In the genomic region with DNA sequence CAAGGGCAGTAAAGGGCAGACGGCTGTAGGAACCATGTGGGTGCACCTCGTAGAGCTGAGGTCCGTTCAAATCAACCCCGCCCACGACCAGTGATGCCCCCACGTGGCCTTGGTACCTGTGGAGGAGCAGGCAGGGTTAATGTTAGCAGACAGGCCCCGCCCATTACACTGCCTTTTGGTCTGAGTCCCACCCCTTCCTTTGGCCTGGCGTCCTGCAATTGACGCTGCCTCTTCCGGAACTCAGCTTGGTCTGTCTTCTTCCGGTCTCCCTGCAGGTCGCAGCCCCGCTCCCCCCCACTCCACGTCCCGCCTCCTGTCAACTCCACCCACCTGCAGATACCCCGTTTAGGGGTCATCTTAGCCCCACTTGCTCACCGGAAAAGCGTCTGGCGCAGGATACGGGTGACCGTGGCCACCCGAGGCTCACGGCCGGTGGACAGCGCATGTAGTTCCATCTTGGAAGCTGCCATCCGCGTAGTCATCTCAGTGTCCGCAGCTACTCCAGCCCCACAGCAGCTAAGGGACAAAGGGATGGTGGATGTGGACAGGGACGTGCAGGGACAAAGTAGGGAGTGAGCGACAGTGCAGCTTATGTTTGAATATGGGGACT, we compare ENCODE assay signal across 8 mouse cellular contexts. TPM values are rescaled to one million over a fixed set of nuclear protein-coding genes. Genes with fewer than 3 reads are reported as not detected.
A peak's percentile ranks its signal among the peaks of the same experiment; 100 is the strongest.
DNase-seq lines count a peak whose midpoint lies in the region; ATAC-seq lines count a peak whose summit lies in the region.

No protein-coding gene starts in this region.

- ATAC-seq in hindbrain, embryonic 12.5 days (ENCODE audit: low FRiP score) = peak; percentile 89

- peaks cover 20% of the 10 kb centered on the region for H3K4me1 ChIP-seq in hindbrain, embryonic 12.5 days

- H3K4me2 ChIP-seq in hindbrain, embryonic 12.5 days (replicated peaks) = peak overlapping the region; percentile 91

- H3K36me3 ChIP-seq in hindbrain, embryonic 12.5 days = peaks cover 5% of the 10 kb centered on the region; the same call in 1 of the 2 replicates

- WGBS in hindbrain, embryonic 12.5 days = 1% methylated on average over 30 of the region's 30 CpGs

- H3K27me3 ChIP-seq in hindbrain, embryonic 12.5 days = no peaks in the 10 kb centered on the region

- H3K4me3 ChIP-seq in hindbrain, embryonic 12.5 days = peak overlapping the region; percentile 68

- no peaks in the 10 kb centered on the region for H3K9me3 ChIP-seq in hindbrain, embryonic 12.5 days (replicated peaks)

- peak overlapping the region; percentile 76 for H3K9ac ChIP-seq in hindbrain, embryonic 12.5 days

- H3K27ac ChIP-seq in hindbrain, embryonic 12.5 days = peak overlapping the region; percentile 92

- peak; percentile 89 for DNase-seq in Muller cell, postnatal 12 days (ENCODE audit: inconsistent ontology term)
- DNase-seq in cerebellum, adult 9-11 months = peak; percentile 94
- DNase-seq in frontal cortex, adult 2 months (ENCODE audit: extremely low spot score in 1 of 2, low spot score in 1 of 2) = peak; percentile 85 to 87
- peak; percentile 80 to 88 for DNase-seq in layer of hippocampus, postnatal 14 days (ENCODE audit: low spot score in 2 of 2)
- DNase-seq in lung, postnatal 14 days = peak; percentile 88
- DNase-seq in retina, adult 2 months (ENCODE audit: low read depth, low spot score) = peak; percentile 77
- DNase-seq in thymus, postnatal 36 days = peak; percentile 70 to 78

RNA-seq across cellular contexts. Expression of a gene that starts 1.3 kb away (rescaled TPM):
- 115 and 125 TPM in 2 replicates for polyA plus RNA-seq in frontal cortex, adult 2 months (2012; rRNA removed)
- polyA plus RNA-seq in hindbrain, embryonic 12.5 days (2016; fragmentation: Nextera tagmentation; extraction: Ambion mirVana) = 27.3 and 30.2 TPM in 2 replicates
- 10 to 100 TPM; 62.8 to 71.5 TPM for total RNA-seq in layer of hippocampus, postnatal 14 days (2021)

RNA-seq across cellular contexts. Expression of a gene that starts 3.3 kb away (rescaled TPM):
- polyA plus RNA-seq in frontal cortex, adult 2 months (2012; rRNA removed) = 4.5 and 4.9 TPM in 2 replicates
- polyA plus RNA-seq in hindbrain, embryonic 12.5 days (2016; fragmentation: Nextera tagmentation; extraction: Ambion mirVana) = 2.6 and 2.7 TPM in 2 replicates
- 1 to 10 TPM; 1.2 to 1.3 TPM for total RNA-seq in layer of hippocampus, postnatal 14 days (2021)

RNA-seq across cellular contexts. Expression of a gene that starts 6.2 kb away (rescaled TPM):
- 75.1 and 75.6 TPM in 2 replicates for polyA plus RNA-seq in frontal cortex, adult 2 months (2012; rRNA removed)
- polyA plus RNA-seq in hindbrain, embryonic 12.5 days (2016; fragmentation: Nextera tagmentation; extraction: Ambion mirVana) = 0.57 and 0.79 TPM in 2 replicates
- 10 to 100 TPM; 46.9 to 52.8 TPM for total RNA-seq in layer of hippocampus, postnatal 14 days (2021)

RNA-seq across cellular contexts. Expression of a gene that starts 28.9 kb away (rescaled TPM):
- polyA plus RNA-seq in frontal cortex, adult 2 months (2012; rRNA removed) = 24.9 and 28.3 TPM in 2 replicates
- 19.5 TPM in 2 replicates for polyA plus RNA-seq in hindbrain, embryonic 12.5 days (2016; fragmentation: Nextera tagmentation; extraction: Ambion mirVana)
- total RNA-seq in layer of hippocampus, postnatal 14 days (2021) = 10 to 100 TPM; 28.1 to 35.8 TPM

RNA-seq across cellular contexts. Expression of a gene that starts 36.7 kb away (rescaled TPM):
- polyA plus RNA-seq in frontal cortex, adult 2 months (2012; rRNA removed) = 13.3 TPM in 2 replicates
- polyA plus RNA-seq in hindbrain, embryonic 12.5 days (2016; fragmentation: Nextera tagmentation; extraction: Ambion mirVana) = 22.4 and 28.7 TPM in 2 replicates
- 1 to 10 TPM; 7.2 to 9.0 TPM for total RNA-seq in layer of hippocampus, postnatal 14 days (2021)

Comparison
In these comparisons a context has a peak if more than half of its experiments do, and no peak if none do; other contexts are left out.
1. Peak in every context shown above with its lines: DNase-seq, ATAC-seq, H3K4me3 ChIP-seq and H3K27ac ChIP-seq.
2. RNA of a gene that starts 6.2 kb away (polyA plus RNA-seq): 75.1 to 75.6 TPM in frontal cortex, adult 2 months; 0.57 to 0.79 TPM in hindbrain, embryonic 12.5 days; every median in the first group is over 10 times any median in the second.